Mouse (Mus musculus) adrenal gland, adult 2 months (tissue): ENCODE measurements around the gene Phf21a. TPM values are rescaled to one million over a fixed set of nuclear protein-coding genes. Genes with fewer than 3 reads are reported as not detected.

Experiments
- DNase-seq: peaks from one replicate; pipeline ENCODE4 v3.0.0; 2021
- polyA plus RNA-seq: library from polyadenylated mRNA; depleted of rRNA; stranded (reverse); fragments of >200 nt; gene quantifications from 2 replicates; pipeline ENCODE4 v1.2.3, GENCODE M21; 2012
- total RNA-seq, 2 experiments: library from RNA; stranded (reverse); gene quantifications; 2 replicates each; pipeline ENCODE4 v1.2.3; 2021

The Phf21a gene
- total and polyA plus RNA-seq, 3 experiments, result 27.2 to 82.4 (median 66.5) TPM

GRCm38 (mm10) chr2:92231706-92232105 is 138.8 kb downstream of the Phf21a start:
- DNase-seq, result peak; percentile 33

GRCm38 (mm10) chr2:92234768-92235332 is 141.9 kb downstream of the Phf21a start:
- DNase-seq, result no peak

GRCm38 (mm10) chr2:92240299-92240698 is 147.4 kb downstream of the Phf21a start:
- no peak for DNase-seq

- DNase-seq, result peak; percentile 9
Measured at GRCm38 (mm10) chr2:92240816-92241215, 147.9 kb downstream of the Phf21a start.

GRCm38 (mm10) chr2:92241317-92241716 is 148.4 kb downstream of the Phf21a start:
- no peak for DNase-seq

GRCm38 (mm10) chr2:92246112-92246511 is 153.2 kb downstream of the Phf21a start:
- no peak for DNase-seq

GRCm38 (mm10) chr2:92247711-92248110 is 154.8 kb downstream of the Phf21a start:
- no peak for DNase-seq

GRCm38 (mm10) chr2:92250472-92250871 is 157.6 kb downstream of the Phf21a start:
- no peak for DNase-seq

- DNase-seq, result no peak
Measured at GRCm38 (mm10) chr2:92253777-92254176, 160.9 kb downstream of the Phf21a start.

- DNase-seq, result no peak
Measured at GRCm38 (mm10) chr2:92256141-92256540, 163.2 kb downstream of the Phf21a start.

GRCm38 (mm10) chr2:92257372-92257956 is 164.5 kb downstream of the Phf21a start:
- DNase-seq, result no peak

GRCm38 (mm10) chr2:92259924-92260323 is 167.0 kb downstream of the Phf21a start:
- no peak for DNase-seq

- DNase-seq, result no peak
Measured at GRCm38 (mm10) chr2:92266100-92266617, 173.2 kb downstream of the Phf21a start.

- DNase-seq, result no peak
Measured at GRCm38 (mm10) chr2:92269227-92269626, 176.3 kb downstream of the Phf21a start.

- no peak for DNase-seq
Measured at GRCm38 (mm10) chr2:92272510-92272909, 179.6 kb downstream of the Phf21a start.

- DNase-seq, result no peak
Measured at GRCm38 (mm10) chr2:92273101-92273801, 180.3 kb downstream of the Phf21a start.

GRCm38 (mm10) chr2:92273802-92274183 is 180.9 kb downstream of the Phf21a start:
- no peak for DNase-seq

- no peak for DNase-seq
Measured at GRCm38 (mm10) chr2:92277787-92278186, 184.9 kb downstream of the Phf21a start.

GRCm38 (mm10) chr2:92278663-92279062 is 185.7 kb downstream of the Phf21a start:
- DNase-seq, result no peak

GRCm38 (mm10) chr2:92279398-92279797 is 186.5 kb downstream of the Phf21a start:
- no peak for DNase-seq

- DNase-seq, result peak; percentile 39
Measured at GRCm38 (mm10) chr2:92285597-92285996, 192.7 kb downstream of the Phf21a start.

- no peak for DNase-seq
Measured at GRCm38 (mm10) chr2:92289335-92289734, 196.4 kb downstream of the Phf21a start.

- peak; percentile 30 for DNase-seq
Measured at GRCm38 (mm10) chr2:92291526-92291925, 198.6 kb downstream of the Phf21a start.
